Mouse (Mus musculus) bone marrow macrophage, adult 2 months (primary cell): ENCODE data around the gene Luc7l.

Experiments used
- CTCF ChIP-seq: IDR thresholded peaks from 2 replicates; pipeline ENCODE4 v1.5.1; 2012; ENCODE audit warnings: low read depth, mild to moderate bottlenecking, low read length, moderate library complexity
- POLR2A ChIP-seq: IDR thresholded peaks from 2 replicates; pipeline ENCODE4 v1.6.1; 2012; ENCODE audit warnings: mild to moderate bottlenecking, low read depth, low read length, borderline replicate concordance

DNA sequence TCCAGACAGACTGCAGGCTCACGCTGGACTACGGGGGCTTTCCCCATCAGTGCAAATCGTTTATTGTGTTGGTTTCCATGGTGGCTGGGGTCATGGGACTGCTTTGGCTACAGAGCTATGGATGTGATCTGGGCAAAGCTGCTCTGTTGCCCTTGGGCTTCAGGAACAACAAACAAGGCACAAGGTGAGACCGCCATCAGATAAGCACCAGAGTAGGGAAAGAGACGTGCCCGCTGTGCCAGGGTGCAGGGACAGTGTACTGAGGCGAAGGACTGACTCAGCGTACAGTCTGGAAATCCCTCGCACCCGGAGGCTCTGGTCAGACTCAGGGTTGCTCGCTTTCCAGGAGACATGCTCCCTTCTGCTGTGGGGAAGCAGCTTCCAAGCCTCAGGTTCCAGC, 40.0 kb upstream of the Luc7l start:
- TF ChIP-seq CTCF, result no peak
- no peak for TF ChIP-seq POLR2A
